In the genomic region with DNA sequence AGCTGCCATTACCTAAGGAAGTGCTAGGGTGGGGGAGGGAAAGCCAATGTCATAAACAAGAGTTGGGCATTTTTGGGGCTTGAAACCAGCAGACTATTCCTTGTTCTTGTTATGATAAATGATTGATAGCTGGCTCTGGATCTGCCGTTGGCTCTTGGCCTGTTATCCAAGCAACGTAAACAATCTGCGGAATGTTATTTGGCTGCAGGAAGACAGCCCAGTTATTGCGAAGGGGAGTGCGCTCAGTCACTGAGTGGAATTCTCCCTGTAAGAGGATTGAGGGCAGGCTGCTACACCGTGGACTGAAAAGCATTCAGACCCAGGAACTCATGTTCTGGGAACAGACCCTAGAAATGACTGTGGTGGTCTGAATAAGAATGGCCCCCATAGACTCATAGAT, we compare ENCODE assay signal across 12 mouse cellular contexts. TPM values are rescaled to one million over a fixed set of nuclear protein-coding genes. Genes with fewer than 3 reads are reported as not detected.
DNase-seq lines count a peak whose midpoint lies in the region; ATAC-seq and TF ChIP-seq lines count a peak whose summit lies in the region.
"Had no signal": no experiment of that assay in that cellular context is flagged by ENCODE, and none has a peak within 500 bp of the region (broad histone marks: within the 10 kb centered on the region; RNA-seq: fewer than 3 reads in every experiment).

No protein-coding gene starts in this region.

- TF ChIP-seq CTCF in liver, embryonic 14.5 days (IDR thresholded peaks at IDR 0.05; ENCODE audit: low read depth): no peak

- H3K4me3 ChIP-seq in kidney, embryonic 15.5 days (replicated peaks): no peak overlapping the region
- H3K4me3 ChIP-seq in kidney, embryonic 14.5 days (ENCODE audit: low read length): no peak overlapping the region
- peak overlapping the region; percentile 13 to 34; a peak in 2 of 4 replicates for H3K4me3 ChIP-seq in liver, embryonic 14.5 days (ENCODE audit: insufficient read depth in 1 of 2, low read depth in 2 of 2, low read length in 2 of 2)
- no peak overlapping the region for H3K4me3 ChIP-seq in hindbrain, embryonic 10.5 days
- no peak overlapping the region for H3K4me3 ChIP-seq in hindbrain, embryonic 11.5 days (ENCODE audit: low read depth, low read length)
- H3K4me3 ChIP-seq: midbrain, embryonic 10.5 days had no signal

- no peak overlapping the region for H3K9ac ChIP-seq in kidney, embryonic 15.5 days
- H3K9ac ChIP-seq in kidney, embryonic 14.5 days (ENCODE audit: low read depth, low read length): no peak overlapping the region
- H3K9ac ChIP-seq in liver, embryonic 14.5 days (replicated peaks): no peak overlapping the region; the same call in 1 of the 2 replicates
- no peak overlapping the region for H3K9ac ChIP-seq in hindbrain, embryonic 11.5 days (ENCODE audit: low read depth, low read length)

- 0 out of 2 replicates have a peak, but pooled peaks cover 4% of the 10 kb centered on the region for H3K9me3 ChIP-seq in kidney, embryonic 15.5 days (replicated peaks)
- no peaks in the 10 kb centered on the region; the same call in 1 of the 2 replicates for H3K9me3 ChIP-seq in kidney, embryonic 14.5 days (ENCODE audit: control insufficient read depth, low read length)
- H3K9me3 ChIP-seq in liver, embryonic 14.5 days (ENCODE audit: control insufficient read depth, low read length): peaks cover 2% of the 10 kb centered on the region; the same call in 1 of the 2 replicates
- H3K9me3 ChIP-seq in hindbrain, embryonic 10.5 days: 0 out of 2 replicates have a peak, but pooled peaks cover 5% of the 10 kb centered on the region
- H3K9me3 ChIP-seq in hindbrain, embryonic 11.5 days (ENCODE audit: control insufficient read depth, low read length): no peaks in the 10 kb centered on the region

- no peak for TF ChIP-seq EP300 in liver, embryonic 14.5 days (IDR thresholded peaks at IDR 0.05; ENCODE audit: low read depth)

- peaks cover 45% of the 10 kb centered on the region for H3K4me1 ChIP-seq in kidney, embryonic 15.5 days
- peaks cover 10% of the 10 kb centered on the region; the same call in 1 of the 2 replicates for H3K4me1 ChIP-seq in kidney, embryonic 14.5 days (ENCODE audit: control insufficient read depth, insufficient read depth, low read length)
- peaks cover 32 to 54% of the 10 kb centered on the region in 2 experiments for H3K4me1 ChIP-seq in liver, embryonic 14.5 days (replicated peaks; ENCODE audit: control insufficient read depth in 2 of 2, insufficient read depth in 2 of 2, low read length in 1 of 2)
- H3K4me1 ChIP-seq in hindbrain, embryonic 10.5 days (replicated peaks): peaks cover 23% of the 10 kb centered on the region
- H3K4me1 ChIP-seq in hindbrain, embryonic 11.5 days (replicated peaks; ENCODE audit: control insufficient read depth, insufficient read depth, low read length): no peaks in the 10 kb centered on the region

- 60% methylated on average over 6 of the region's 6 CpGs for WGBS in kidney, embryonic 15.5 days
- WGBS in kidney, embryonic 14.5 days: 70% methylated on average over 6 of the region's 6 CpGs
- 89% methylated on average over 6 of the region's 6 CpGs for WGBS in liver, embryonic 14.5 days (ENCODE audit: insufficient replicate concordance)
- 89% methylated on average over 6 of the region's 6 CpGs for WGBS in hindbrain, embryonic 10.5 days
- 95% methylated on average over 6 of the region's 6 CpGs for WGBS in hindbrain, embryonic 11.5 days

- DNase-seq in fat pad, adult 2 months (ENCODE audit: extremely low read depth, low read depth, low spot score): peak; percentile 23
- DNase-seq in liver, embryonic 14.5 days (ENCODE audit: low read depth in 3 of 3, low spot score in 3 of 3): no peak
- DNase-seq in lung, postnatal 36 days: peak; percentile 84
- no peak for DNase-seq in layer of hippocampus, adult 9-11 months
- DNase-seq in hindbrain, embryonic 10.5 days (ENCODE audit: low spot score): no peak
- no peak for DNase-seq in hindbrain, embryonic 11.5 days (ENCODE audit: low spot score)
- DNase-seq: cerebellum, postnatal 10 days; gastrocnemius, postnatal 36 days; heart, postnatal 10 days had no signal

- ATAC-seq in kidney, embryonic 15.5 days (replicated peaks; ENCODE audit: low FRiP score): no peak
- no peak for ATAC-seq in kidney, embryonic 14.5 days (ENCODE audit: low FRiP score, low TSS enrichment)
- no peak for ATAC-seq in liver, embryonic 14.5 days (ENCODE audit: insufficient read depth)
- no peak for ATAC-seq in hindbrain, embryonic 11.5 days (ENCODE audit: low FRiP score)

- no peaks in the 10 kb centered on the region for H3K36me3 ChIP-seq in kidney, embryonic 15.5 days
- no peaks in the 10 kb centered on the region for H3K36me3 ChIP-seq in kidney, embryonic 14.5 days (ENCODE audit: control insufficient read depth, insufficient read depth, low read length)
- no peaks in the 10 kb centered on the region; the same call in 1 of the 2 replicates for H3K36me3 ChIP-seq in liver, embryonic 14.5 days (replicated peaks; ENCODE audit: control insufficient read depth, insufficient read depth, low read depth)
- no peaks in the 10 kb centered on the region for H3K36me3 ChIP-seq in hindbrain, embryonic 10.5 days
- H3K36me3 ChIP-seq in hindbrain, embryonic 11.5 days (ENCODE audit: control insufficient read depth, insufficient read depth, low read length): no peaks in the 10 kb centered on the region
- H3K36me3 ChIP-seq: midbrain, embryonic 10.5 days had no signal

- no peak overlapping the region for H3K4me2 ChIP-seq in kidney, embryonic 15.5 days
- H3K4me2 ChIP-seq in kidney, embryonic 14.5 days (replicated peaks; ENCODE audit: low read depth, low read length): no peak overlapping the region
- H3K4me2 ChIP-seq in liver, embryonic 14.5 days (ENCODE audit: low read depth): peak overlapping the region; percentile 56
- H3K4me2 ChIP-seq in hindbrain, embryonic 11.5 days (replicated peaks; ENCODE audit: low read depth, low read length): no peak overlapping the region

- no peaks in the 10 kb centered on the region for H3K27me3 ChIP-seq in kidney, embryonic 15.5 days
- no peaks in the 10 kb centered on the region for H3K27me3 ChIP-seq in kidney, embryonic 14.5 days (ENCODE audit: control insufficient read depth, insufficient read depth, low read length)
- H3K27me3 ChIP-seq in liver, embryonic 14.5 days (ENCODE audit: control insufficient read depth, insufficient read depth, low read length): no peaks in the 10 kb centered on the region
- peaks cover 7% of the 10 kb centered on the region; the same call in 1 of the 2 replicates for H3K27me3 ChIP-seq in hindbrain, embryonic 10.5 days (ENCODE audit: insufficient read depth, poor library complexity, severe bottlenecking)
- no peaks in the 10 kb centered on the region for H3K27me3 ChIP-seq in hindbrain, embryonic 11.5 days (ENCODE audit: control insufficient read depth, insufficient read depth, low read length)

- peak overlapping the region; percentile 45; the same call in 1 of the 2 replicates for H3K27ac ChIP-seq in kidney, embryonic 15.5 days
- H3K27ac ChIP-seq in kidney, embryonic 14.5 days (ENCODE audit: low read depth, low read length): no peak overlapping the region
- H3K27ac ChIP-seq in liver, embryonic 14.5 days: peak overlapping the region; percentile 87
- H3K27ac ChIP-seq in hindbrain, embryonic 10.5 days: no peak overlapping the region
- no peak overlapping the region for H3K27ac ChIP-seq in hindbrain, embryonic 11.5 days (ENCODE audit: low read depth, low read length)
- H3K27ac ChIP-seq: midbrain, embryonic 10.5 days had no signal

RNA-seq across cellular contexts. Expression of gene Il6ra, which starts 40.3 kb away (rescaled TPM):
- polyA plus RNA-seq in kidney, embryonic 15.5 days (2015; fragmentation: Nextera tagmentation; extraction: Ambion mirVana): 0.87 and 1.1 TPM in 2 replicates
- 0.55 and 1.1 TPM in 2 replicates for polyA plus RNA-seq in kidney, embryonic 14.5 days (2014; fragmentation: Nextera tagmentation; extraction: Ambion mirVana)
- polyA plus RNA-seq in liver, embryonic 14.5 days (2012; rRNA removed): 0.92 and 1.2 TPM in 2 replicates
- polyA plus RNA-seq in liver, embryonic 14.5 days (2014; fragmentation: Nextera tagmentation; extraction: Ambion mirVana): 1.3 and 1.9 TPM in 2 replicates
- polyA plus RNA-seq in hindbrain, embryonic 10.5 days (2016; fragmentation: Nextera tagmentation; extraction: Ambion mirVana): 0.52 and 1.5 TPM in 2 replicates
- 0.18 and 0.22 TPM in 2 replicates for polyA plus RNA-seq in hindbrain, embryonic 11.5 days (2014; fragmentation: Nextera tagmentation; extraction: Ambion mirVana)

RNA-seq across cellular contexts. Expression of gene She, which starts 41.5 kb away (rescaled TPM):
- 6.6 and 7.5 TPM in 2 replicates for polyA plus RNA-seq in kidney, embryonic 15.5 days (2015; fragmentation: Nextera tagmentation; extraction: Ambion mirVana)
- 5.4 and 8.2 TPM in 2 replicates for polyA plus RNA-seq in kidney, embryonic 14.5 days (2014; fragmentation: Nextera tagmentation; extraction: Ambion mirVana)
- 0.50 and 0.55 TPM in 2 replicates for polyA plus RNA-seq in liver, embryonic 14.5 days (2012; rRNA removed)
- polyA plus RNA-seq in liver, embryonic 14.5 days (2014; fragmentation: Nextera tagmentation; extraction: Ambion mirVana): 0.81 and 0.86 TPM in 2 replicates
- 2.3 and 2.8 TPM in 2 replicates for polyA plus RNA-seq in hindbrain, embryonic 10.5 days (2016; fragmentation: Nextera tagmentation; extraction: Ambion mirVana)
- polyA plus RNA-seq in hindbrain, embryonic 11.5 days (2014; fragmentation: Nextera tagmentation; extraction: Ambion mirVana): 2.2 TPM in 2 replicates

Comparison
In these comparisons a context has a peak if more than half of its experiments do, and no peak if none do; other contexts are left out.
1. H3K27ac ChIP-seq: peak in kidney, embryonic 15.5 days (single experiment) and liver, embryonic 14.5 days (single experiment); none in kidney, embryonic 14.5 days (single experiment), hindbrain, embryonic 10.5 days (single experiment) and hindbrain, embryonic 11.5 days (single experiment).
2. H3K4me3 ChIP-seq: peak in liver, embryonic 14.5 days (2 of 2); none in kidney, embryonic 15.5 days (single experiment), kidney, embryonic 14.5 days (single experiment), hindbrain, embryonic 10.5 days (single experiment) and hindbrain, embryonic 11.5 days (single experiment).
3. DNase-seq: peak in fat pad, adult 2 months (single experiment) and lung, postnatal 36 days (single experiment); none in liver, embryonic 14.5 days (0 of 3), layer of hippocampus, adult 9-11 months (single experiment), hindbrain, embryonic 10.5 days (single experiment) and hindbrain, embryonic 11.5 days (single experiment).